Mouse (Mus musculus): ENCODE results near the gene Gm49388. TPM values are rescaled to one million over a fixed set of nuclear protein-coding genes. Genes with fewer than 3 reads are reported as not detected.

The Gm49388 gene
- not detected in 2 replicates for total RNA-seq (2014; rRNA removed; ENCODE audit: low replicate concordance)
- polyA plus RNA-seq (2015; fragmentation: Nextera tagmentation; extraction: Ambion mirVana) = not detected in 2 replicates

GRCm38 (mm10) chr7:127785308-127785707, at the start of gene Gm49388:
Gene Gm49388 (plus strand): TSS chr7:127785608.
- Histone ChIP-seq H3K27ac (ENCODE audit: low read depth) (no peak within 1 kb of the TSS), H3K4me3 (ENCODE audit: low read depth, low read length) (no peak within 1 kb of the TSS), H3K4me1 (ENCODE audit: control insufficient read depth, insufficient read depth) (no peaks in the 10 kb centered on the region), H3K4me2 (ENCODE audit: low read depth, low read length) (no peak within 1 kb of the TSS), H3K9me3 (replicated peaks; ENCODE audit: control insufficient read depth, low read length) (no peaks in the 10 kb centered on the region), H3K27me3 (ENCODE audit: control insufficient read depth, insufficient read depth, low read length) (no peaks in the 10 kb centered on the region), H3K9ac (replicated peaks; ENCODE audit: low read depth, low read length) (no peak within 1 kb of the TSS), H3K36me3 (replicated peaks; ENCODE audit: control insufficient read depth, insufficient read depth, low read length) (peaks cover 97% of the 10 kb centered on the region)
- no peak for TF ChIP-seq EP300 (IDR thresholded peaks at IDR 0.05; ENCODE audit: low read depth)
- TF ChIP-seq CTCF (IDR thresholded peaks at IDR 0.05; ENCODE audit: low read depth) = no peak
- no peak for DNase-seq (ENCODE audit: low spot score)
- no peak for ATAC-seq (ENCODE audit: insufficient read depth, low read depth)
- WGBS = 92% methylated on average over 7 of the region's 7 CpGs

- peak within 1 kb of the TSS; percentile 82 for H3K4me3 ChIP-seq (ENCODE audit: low read depth, low read length)
- H3K27ac ChIP-seq (ENCODE audit: low read depth) = peak within 1 kb of the TSS; percentile 80
- DNase-seq (ENCODE audit: low spot score) = peak; percentile 66
- no peaks in the 10 kb centered on the region for H3K27me3 ChIP-seq (ENCODE audit: control insufficient read depth, insufficient read depth, low read length)
- 0 out of 2 replicates have a peak, but pooled peaks cover 6% of the 10 kb centered on the region for H3K4me1 ChIP-seq (ENCODE audit: control insufficient read depth, insufficient read depth)
- peak within 1 kb of the TSS; percentile 100 for H3K4me2 ChIP-seq (ENCODE audit: low read depth, low read length)
- no peak for ATAC-seq (ENCODE audit: insufficient read depth, low read depth)
- WGBS = 1% methylated on average over 26 of the region's 26 CpGs
- H3K9ac ChIP-seq (replicated peaks; ENCODE audit: low read depth, low read length) = peak within 1 kb of the TSS; percentile 77; the same call in 1 of the 2 replicates
- no peaks in the 10 kb centered on the region for H3K9me3 ChIP-seq (replicated peaks; ENCODE audit: control insufficient read depth, low read length)
- peaks cover 13% of the 10 kb centered on the region; the same call in 1 of the 2 replicates for H3K36me3 ChIP-seq (replicated peaks; ENCODE audit: control insufficient read depth, insufficient read depth, low read length)
- TF ChIP-seq CTCF (IDR thresholded peaks at IDR 0.05; ENCODE audit: low read depth) (peak; percentile 61), EP300 (IDR thresholded peaks at IDR 0.05; ENCODE audit: low read depth) (no peak)
These were observed 40.9 kb upstream of the Gm49388 start, which contains the start of gene Fbxl19 for GRCm38 (mm10) chr7:127744366-127745045. Gene Fbxl19 (plus strand): TSS chr7:127744543.

GRCm38 (mm10) chr7:127745251-127745651, 40.2 kb upstream of the Gm49388 start:
- H3K27ac ChIP-seq (ENCODE audit: low read depth) = peak overlapping the region; percentile 80
- ATAC-seq (ENCODE audit: insufficient read depth, low read depth) = peak; percentile 83
- no peaks in the 10 kb centered on the region for H3K27me3 ChIP-seq (ENCODE audit: control insufficient read depth, insufficient read depth, low read length)
- DNase-seq (ENCODE audit: low spot score) = peak; percentile 100
- under 1% methylated on average over 19 of the region's 19 CpGs for whole genome bisulfite sequencing
- H3K4me3 ChIP-seq (ENCODE audit: low read depth, low read length) = peak overlapping the region; percentile 82
- H3K4me2 ChIP-seq (ENCODE audit: low read depth, low read length) = peak overlapping the region; percentile 100
- TF ChIP-seq EP300 (IDR thresholded peaks at IDR 0.05; ENCODE audit: low read depth) (no peak), CTCF (IDR thresholded peaks at IDR 0.05; ENCODE audit: low read depth) (peak; percentile 14; the same call in 1 of the 2 replicates)
- no peaks in the 10 kb centered on the region for H3K9me3 ChIP-seq (replicated peaks; ENCODE audit: control insufficient read depth, low read length)
- H3K9ac ChIP-seq (replicated peaks; ENCODE audit: low read depth, low read length) = peak overlapping the region; percentile 77
- H3K36me3 ChIP-seq (replicated peaks; ENCODE audit: control insufficient read depth, insufficient read depth, low read length) = peaks cover 21% of the 10 kb centered on the region
- H3K4me1 ChIP-seq (ENCODE audit: control insufficient read depth, insufficient read depth) = 0 out of 2 replicates have a peak, but pooled peaks cover 6% of the 10 kb centered on the region

GRCm38 (mm10) chr7:127745652-127746493, 39.5 kb upstream of the Gm49388 start:
- DNase-seq (ENCODE audit: low spot score) (peak; percentile 99), ATAC-seq (ENCODE audit: insufficient read depth, low read depth) (peak; percentile 93)
- H3K4me2 ChIP-seq (ENCODE audit: low read depth, low read length) = peak overlapping the region; percentile 100
- H3K4me1 ChIP-seq (ENCODE audit: control insufficient read depth, insufficient read depth) = 0 out of 2 replicates have a peak, but pooled peaks cover 6% of the 10 kb centered on the region
- no peaks in the 10 kb centered on the region for H3K27me3 ChIP-seq (ENCODE audit: control insufficient read depth, insufficient read depth, low read length)
- H3K27ac ChIP-seq (ENCODE audit: low read depth) = peak overlapping the region; percentile 80
- TF ChIP-seq CTCF (IDR thresholded peaks at IDR 0.05; ENCODE audit: low read depth) (no peak), EP300 (IDR thresholded peaks at IDR 0.05; ENCODE audit: low read depth) (no peak)
- H3K36me3 ChIP-seq (replicated peaks; ENCODE audit: control insufficient read depth, insufficient read depth, low read length) = peaks cover 27% of the 10 kb centered on the region
- H3K4me3 ChIP-seq (ENCODE audit: low read depth, low read length) = peak overlapping the region; percentile 82
- H3K9me3 ChIP-seq (replicated peaks; ENCODE audit: control insufficient read depth, low read length) = no peaks in the 10 kb centered on the region
- WGBS = under 1% methylated on average over 34 of the region's 39 CpGs
- H3K9ac ChIP-seq (replicated peaks; ENCODE audit: low read depth, low read length) = peak overlapping the region; percentile 77
